Mouse (Mus musculus) ES-Bruce4 (cell line): ENCODE measurements at regions not wholly inside any gene's neighbourhood (a gene's known extent, or its start where the extent isn't known, plus 50 kb on each side); places are given as distances from the start of the nearest gene placed in this dataset.

Experiments used
- CTCF ChIP-seq: IDR thresholded peaks from one replicate; pipeline ENCODE4 v1.8.1; 2011; ENCODE audit warnings: low read depth, low read length
- EP300 ChIP-seq: IDR thresholded peaks from 2 replicates; pipeline ENCODE4 v1.6.1; 2011; ENCODE audit warnings: low read depth, low read length; ENCODE audit not compliant: insufficient read depth

DNA sequence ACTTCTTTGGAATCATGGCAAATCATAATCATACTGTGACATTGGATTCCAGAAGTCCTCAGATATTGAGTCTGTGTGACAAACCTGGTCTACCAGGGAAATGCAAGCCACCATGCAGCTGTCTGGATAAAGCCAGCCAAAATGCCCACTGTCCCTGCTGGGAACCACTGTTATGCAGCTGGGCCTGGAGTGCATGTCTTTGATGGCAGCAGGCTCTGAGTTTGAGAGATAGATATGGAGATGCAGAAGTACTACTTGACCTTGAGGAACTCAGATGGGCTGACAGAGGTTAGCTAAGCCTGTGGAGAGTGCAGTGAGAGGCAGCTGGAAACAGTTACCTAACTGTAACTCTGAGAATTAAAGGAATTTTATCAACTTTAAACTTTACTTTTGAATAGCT is 1039.8 kb upstream of the Lrrn3 start:
- TF ChIP-seq CTCF (no peak), EP300 (peak; percentile 76)
